Mouse (Mus musculus) spleen, adult 2 months (tissue): Measurements from ENCODE around the gene Sgcd.

Source experiments
- CTCF ChIP-seq: fragments of 200-500 bp; IDR thresholded peaks from 2 replicates; pipeline ENCODE4 v1.5.1; 2011; ENCODE audit warnings: mild to moderate bottlenecking, inconsistent platforms; ENCODE audit not compliant: insufficient read depth, insufficient read length, insufficient replicate concordance; ENCODE audit errors: extremely low read depth
- POLR2A ChIP-seq: fragments of 200-500 bp; IDR thresholded peaks from 2 replicates; pipeline ENCODE4 v1.6.1; 2011; ENCODE audit warnings: low read depth, low read length, inconsistent platforms

DNA sequence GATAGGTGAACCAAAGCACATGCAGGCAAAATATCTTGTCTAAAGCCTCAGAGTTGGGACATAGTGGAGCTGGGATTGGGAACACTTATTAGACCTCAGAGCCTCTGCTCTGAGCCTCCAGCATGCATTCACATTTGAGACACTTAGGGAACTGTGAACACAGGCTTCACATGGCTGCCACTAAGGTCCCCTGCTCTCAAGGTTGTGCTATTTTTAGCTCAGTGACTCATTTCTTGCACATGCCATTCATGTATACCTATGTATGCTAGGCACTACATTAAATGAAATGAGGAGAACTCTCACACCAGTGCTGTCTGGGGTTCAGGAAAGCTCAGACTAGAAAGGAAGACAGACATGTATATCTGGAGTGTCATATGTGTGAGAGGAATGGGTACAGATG lies 974.5 kb downstream of the Sgcd start:
- no peak for TF ChIP-seq CTCF
- TF ChIP-seq POLR2A, result no peak
